14 mouse cellular contexts compared by ENCODE assay signal in the genomic region with DNA sequence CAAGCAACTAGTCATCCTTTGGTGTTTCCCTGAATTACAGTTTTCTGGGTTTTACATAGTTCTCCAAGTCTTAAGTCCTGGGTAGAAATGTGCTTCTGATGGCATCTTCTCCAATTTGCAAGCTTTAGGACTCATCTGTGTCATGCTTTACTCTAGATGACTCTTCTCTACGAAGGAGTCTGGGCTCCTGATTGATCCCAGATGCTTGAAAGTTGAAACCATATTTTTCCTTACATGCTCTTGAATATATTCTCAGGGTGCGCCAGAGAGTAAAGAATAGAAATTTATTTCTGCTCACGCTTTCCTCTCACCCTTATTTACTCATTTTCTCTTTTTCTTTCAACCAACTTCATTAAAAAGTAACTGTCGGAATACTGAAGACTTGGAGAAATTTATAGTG.
"Had no signal": no experiment of that assay in that cellular context is flagged by ENCODE, and none has a peak within 500 bp of the region (broad histone marks: within the 10 kb centered on the region; RNA-seq: fewer than 3 reads in every experiment).

No protein-coding gene starts in this region.

- H3K36me3 ChIP-seq: midbrain, embryonic 13.5 days; midbrain, embryonic 15.5 days; neural tube, embryonic 12.5 days had no signal

- H3K27ac ChIP-seq: midbrain, embryonic 13.5 days; midbrain, embryonic 15.5 days; neural tube, embryonic 12.5 days had no signal

- H3K9ac ChIP-seq: lung, embryonic 14.5 days; midbrain, embryonic 13.5 days; midbrain, embryonic 15.5 days; neural tube, embryonic 12.5 days had no signal

- ATAC-seq: midbrain, embryonic 13.5 days; midbrain, embryonic 15.5 days had no signal

- DNase-seq: lung, adult 18-20 months; lung, embryonic 14.5 days; lung, postnatal 10 days; lung, postnatal 4 days; right cerebral cortex, postnatal 25 days; right cerebral cortex, postnatal 4 days; spleen, adult 18-20 months; thymus, adult 18-20 months; thymus, postnatal 14 days; thymus, postnatal 36 days had no signal

- H3K9me3 ChIP-seq: midbrain, embryonic 13.5 days; midbrain, embryonic 15.5 days; neural tube, embryonic 12.5 days had no signal

- H3K4me2 ChIP-seq: lung, embryonic 14.5 days; midbrain, embryonic 11.5 days; midbrain, embryonic 13.5 days; midbrain, embryonic 15.5 days; neural tube, embryonic 12.5 days had no signal

- H3K27me3 ChIP-seq: midbrain, embryonic 13.5 days; midbrain, embryonic 15.5 days; neural tube, embryonic 12.5 days had no signal

- H3K4me3 ChIP-seq: midbrain, embryonic 13.5 days; midbrain, embryonic 15.5 days; neural tube, embryonic 12.5 days had no signal

- H3K4me1 ChIP-seq: midbrain, embryonic 13.5 days; midbrain, embryonic 15.5 days; neural tube, embryonic 12.5 days had no signal
